Mouse (Mus musculus): ENCODE measurements at regions not wholly inside any gene's neighbourhood (a gene's known extent, or its start where the extent isn't known, plus 50 kb on each side); places are given as distances from the start of the nearest gene placed in this dataset.

- no peak for DNase-seq
- intact Hi-C loops (cut with DNase I), result no loop called here
Observed at GRCm38 (mm10) chr7:125237026-125237425, 207.4 kb upstream of the Kdm8 start.

GRCm38 (mm10) chr7:125243021-125243420, 201.5 kb upstream of the Kdm8 start:
- intact Hi-C loops (cut with DNase I), result no loop called here
- no peak for DNase-seq

- intact Hi-C loops (cut with DNase I), result no loop called here
- DNase-seq, result peak in 1 of 2 experiments; percentile 11
Observed at GRCm38 (mm10) chr7:125248386-125248785, 196.1 kb upstream of the Kdm8 start.

GRCm38 (mm10) chr7:125250385-125250784, 194.1 kb upstream of the Kdm8 start:
- intact Hi-C loops (cut with DNase I), result no loop called here
- no peak for DNase-seq

GRCm38 (mm10) chr7:125250970-125251585, 193.4 kb upstream of the Kdm8 start:
- intact Hi-C loops (cut with DNase I), result no loop called here
- DNase-seq, result no peak

GRCm38 (mm10) chr7:125254302-125254701, 190.2 kb upstream of the Kdm8 start:
- DNase-seq, result no peak
- intact Hi-C loops (cut with DNase I), result no loop called here

GRCm38 (mm10) chr7:125259016-125259415, 185.5 kb upstream of the Kdm8 start:
- DNase-seq, result peak in 1 of 2 experiments; percentile 6
- intact Hi-C loops (cut with DNase I), result no loop called here

- no peak for DNase-seq
- intact Hi-C loops (cut with DNase I), result no loop called here
Observed at GRCm38 (mm10) chr7:125262133-125262532, 182.3 kb upstream of the Kdm8 start.

GRCm38 (mm10) chr7:125262672-125263365, 181.7 kb upstream of the Kdm8 start:
- no peak for DNase-seq
- intact Hi-C loops (cut with DNase I), result no loop called here

- intact Hi-C loops (cut with DNase I), result no loop called here
Observed at GRCm38 (mm10) chr7:125263756-125264155, 180.7 kb upstream of the Kdm8 start.

GRCm38 (mm10) chr7:125270711-125271110, 173.8 kb upstream of the Kdm8 start:
- intact Hi-C loops (cut with DNase I), result no loop called here

More at GRCm38 (mm10) chr7:125263756-125264155, 180.7 kb upstream of the Kdm8 start:
- no peak for DNase-seq

GRCm38 (mm10) chr7:125271356-125271755, 173.1 kb upstream of the Kdm8 start:
- DNase-seq, result no peak
- intact Hi-C loops (cut with DNase I), result no loop called here

More at GRCm38 (mm10) chr7:125270711-125271110, 173.8 kb upstream of the Kdm8 start:
- DNase-seq, result no peak

- intact Hi-C loops (cut with DNase I), result no loop called here
- no peak for DNase-seq
Observed at GRCm38 (mm10) chr7:125281371-125281770, 163.1 kb upstream of the Kdm8 start.

GRCm38 (mm10) chr7:125295226-125295625, 149.2 kb upstream of the Kdm8 start:
- DNase-seq, result no peak
- intact Hi-C loops (cut with DNase I), result no loop called here

- intact Hi-C loops (cut with DNase I), result no loop called here
- DNase-seq, result no peak
Observed at GRCm38 (mm10) chr7:125308433-125308832, 136.0 kb upstream of the Kdm8 start.

GRCm38 (mm10) chr7:125310971-125311370, 133.5 kb upstream of the Kdm8 start:
- intact Hi-C loops (cut with DNase I), result no loop called here
- DNase-seq, result no peak

GRCm38 (mm10) chr7:125313604-125314003, 130.9 kb upstream of the Kdm8 start:
- DNase-seq, result no peak
- intact Hi-C loops (cut with DNase I), result no loop called here

- intact Hi-C loops (cut with DNase I), result no loop called here
- DNase-seq, result no peak
Observed at GRCm38 (mm10) chr7:125334769-125335168, 109.7 kb upstream of the Kdm8 start.

- intact Hi-C loops (cut with DNase I), result no loop called here
- DNase-seq, result no peak
Observed at GRCm38 (mm10) chr7:125335586-125336165, 108.8 kb upstream of the Kdm8 start.

- no peak for DNase-seq
- intact Hi-C loops (cut with DNase I), result no loop called here
Observed at GRCm38 (mm10) chr7:125336826-125337225, 107.7 kb upstream of the Kdm8 start.

GRCm38 (mm10) chr7:125338177-125338751, 106.2 kb upstream of the Kdm8 start:
- intact Hi-C loops (cut with DNase I), result no loop called here
- no peak for DNase-seq
